ENCODE assay signal across 10 mouse cellular contexts in genomic region chr5:120431649-120432485, GRCm38 (mm10). TPM values are rescaled to one million over a fixed set of nuclear protein-coding genes. Genes with fewer than 3 reads are reported as not detected.
A peak's percentile ranks its signal among the peaks of the same experiment; 100 is the strongest.
DNase-seq lines count a peak whose midpoint lies in the region; ATAC-seq lines count a peak whose summit lies in the region.
"Had no signal": no experiment of that assay in that cellular context is flagged by ENCODE, and none has a peak within 500 bp of the region (broad histone marks: within the 10 kb centered on the region; RNA-seq: fewer than 3 reads in every experiment).

Lhx5 (plus strand) TSS chr5:120431699.

- no peak within 1 kb of the TSS for H3K27ac ChIP-seq in heart, embryonic 16.5 days (ENCODE audit: low read length)
- peak within 1 kb of the TSS; percentile 86 for H3K27ac ChIP-seq in hindbrain, embryonic 16.5 days (ENCODE audit: low read depth, low read length)
- H3K27ac ChIP-seq in neural tube, embryonic 14.5 days (ENCODE audit: low read depth, low read length), result peak within 1 kb of the TSS; percentile 87

- no peaks in the 10 kb centered on the region for H3K9me3 ChIP-seq in heart, embryonic 16.5 days (replicated peaks; ENCODE audit: control insufficient read depth, low read length)
- no peaks in the 10 kb centered on the region for H3K9me3 ChIP-seq in hindbrain, embryonic 16.5 days (ENCODE audit: control insufficient read depth, low read length)
- no peaks in the 10 kb centered on the region for H3K9me3 ChIP-seq in neural tube, embryonic 14.5 days (ENCODE audit: control insufficient read depth, low read length)

- H3K36me3 ChIP-seq in heart, embryonic 16.5 days (ENCODE audit: control insufficient read depth, insufficient read depth), result no peaks in the 10 kb centered on the region
- H3K36me3 ChIP-seq in hindbrain, embryonic 16.5 days (ENCODE audit: control insufficient read depth, insufficient read depth, low read length), result no peaks in the 10 kb centered on the region
- H3K36me3 ChIP-seq in neural tube, embryonic 14.5 days (ENCODE audit: control insufficient read depth, insufficient read depth, low read length), result no peaks in the 10 kb centered on the region

- WGBS in heart, embryonic 16.5 days, result under 1% methylated on average over 69 of the region's 69 CpGs
- WGBS in hindbrain, embryonic 16.5 days, result under 1% methylated on average over 60 of the region's 69 CpGs
- WGBS in neural tube, embryonic 14.5 days, result under 1% methylated on average over 69 of the region's 69 CpGs

- no peak for ATAC-seq in heart, embryonic 16.5 days (replicated peaks; ENCODE audit: extremely low read depth, insufficient read depth, low FRiP score)
- ATAC-seq in hindbrain, embryonic 16.5 days, result peak; percentile 82
- ATAC-seq in neural tube, embryonic 14.5 days (ENCODE audit: low read depth), result peak; percentile 80
- ATAC-seq: inflammation-experienced regulatory T-cells, adult 6 months had no signal

- no peak within 1 kb of the TSS for H3K9ac ChIP-seq in heart, embryonic 16.5 days (ENCODE audit: low read length)
- peak within 1 kb of the TSS; percentile 68 for H3K9ac ChIP-seq in hindbrain, embryonic 16.5 days (ENCODE audit: low read depth, low read length)
- H3K9ac ChIP-seq in neural tube, embryonic 14.5 days (replicated peaks; ENCODE audit: low read depth, low read length), result peak within 1 kb of the TSS; percentile 89
- H3K9ac ChIP-seq: lung, embryonic 14.5 days had no signal

- H3K4me2 ChIP-seq in heart, embryonic 16.5 days (ENCODE audit: low read depth, low read length), result no peak within 1 kb of the TSS
- peak within 1 kb of the TSS; percentile 46 for H3K4me2 ChIP-seq in hindbrain, embryonic 16.5 days (ENCODE audit: low read length)
- peak within 1 kb of the TSS; percentile 68 for H3K4me2 ChIP-seq in neural tube, embryonic 14.5 days (ENCODE audit: low read depth, low read length)
- H3K4me2 ChIP-seq: lung, embryonic 14.5 days had no signal

- no peak for DNase-seq in heart, adult 18-20 months
- DNase-seq in embryo, embryonic 10.5 days (ENCODE audit: low spot score), result peak; percentile 69
- no peak for DNase-seq in layer of hippocampus, adult 18-20 months (ENCODE audit: low spot score in 2 of 2)
- no peak for DNase-seq in kidney, postnatal 14 days
- DNase-seq in urinary bladder, postnatal 14 days (ENCODE audit: low spot score), result no peak
- DNase-seq: lung, embryonic 14.5 days had no signal

- no peaks in the 10 kb centered on the region for H3K4me1 ChIP-seq in heart, embryonic 16.5 days (ENCODE audit: control insufficient read depth, insufficient read depth, low read length)
- H3K4me1 ChIP-seq in hindbrain, embryonic 16.5 days (ENCODE audit: control insufficient read depth, insufficient read depth, low read depth, low read length), result peaks cover 3% of the 10 kb centered on the region; the same call in 1 of the 2 replicates
- H3K4me1 ChIP-seq in neural tube, embryonic 14.5 days (ENCODE audit: control insufficient read depth, insufficient read depth, low read length), result peaks cover 2% of the 10 kb centered on the region; the same call in 1 of the 2 replicates

- H3K4me3 ChIP-seq in heart, embryonic 16.5 days (ENCODE audit: low read length), result peak within 1 kb of the TSS; percentile 10; the same call in 1 of the 2 replicates
- H3K4me3 ChIP-seq in hindbrain, embryonic 16.5 days (ENCODE audit: low read length), result peak within 1 kb of the TSS; percentile 49
- peak within 1 kb of the TSS; percentile 53 for H3K4me3 ChIP-seq in neural tube, embryonic 14.5 days (ENCODE audit: low read depth, low read length)

- peaks cover 96% of the 10 kb centered on the region for H3K27me3 ChIP-seq in heart, embryonic 16.5 days (ENCODE audit: control insufficient read depth, insufficient read depth, low read length)
- peaks cover 27% of the 10 kb centered on the region for H3K27me3 ChIP-seq in hindbrain, embryonic 16.5 days (replicated peaks; ENCODE audit: control insufficient read depth, insufficient read depth, low read length)
- H3K27me3 ChIP-seq in neural tube, embryonic 14.5 days (ENCODE audit: control insufficient read depth, insufficient read depth, low read length), result peaks cover 47% of the 10 kb centered on the region

RNA-seq across cellular contexts. Expression of gene Lhx5, which starts in this region (rescaled TPM):
- not detected in 2 replicates for polyA plus RNA-seq in heart, embryonic 16.5 days (2015; fragmentation: Nextera tagmentation; extraction: Ambion mirVana)
- total RNA-seq in heart, adult 18-20 months (2021), result not detected
- polyA plus RNA-seq in hindbrain, embryonic 16.5 days (2015; fragmentation: Nextera tagmentation; extraction: Ambion mirVana), result 20.1 and 24.3 TPM in 2 replicates
- 27.6 and 28.1 TPM in 2 replicates for polyA plus RNA-seq in neural tube, embryonic 14.5 days (2014; fragmentation: Nextera tagmentation; extraction: Ambion mirVana)
- not detected for total RNA-seq in layer of hippocampus, adult 18-20 months (2021)
- polyA plus RNA-seq: inflammation-experienced regulatory T-cells, adult 6 months; lung, embryonic 14.5 days had no signal

Comparison
In these comparisons a context has a peak if more than half of its experiments do, and no peak if none do; other contexts are left out.
1. RNA of gene Lhx5 (polyA plus RNA-seq): 27.6 to 28.1 TPM in neural tube, embryonic 14.5 days and 20.1 to 24.3 TPM in hindbrain, embryonic 16.5 days; not detected in heart, embryonic 16.5 days; every median in the first group is over 10 times any median in the second.
2. Peak in every context shown above with its lines, with median percentiles within 50 percentile points of each other: H3K4me3 ChIP-seq.